Mouse (Mus musculus) myocyte (in vitro differentiated cells): ENCODE results near the gene Ncapd3.
A peak's percentile ranks its signal among the peaks of the same experiment; 100 is the strongest.

Source experiments
- CEBPB ChIP-seq: IDR thresholded peaks from 2 replicates; pipeline ENCODE4 v1.6.1; 2011; ENCODE audit warnings: mild to moderate bottlenecking, moderate library complexity; ENCODE audit not compliant: poor library complexity, insufficient read depth, severe bottlenecking
- E2F4 ChIP-seq: IDR thresholded peaks from one replicate; pipeline ENCODE4 v1.6.1; 2011; ENCODE audit warnings: mild to moderate bottlenecking, control low read depth, moderate library complexity; ENCODE audit not compliant: insufficient read depth
- MAX ChIP-seq: IDR thresholded peaks from one replicate; pipeline ENCODE4 v1.6.1; 2011; ENCODE audit warnings: low read depth, mild to moderate bottlenecking, control low read depth
- MYOD1 ChIP-seq, 3 experiments: IDR thresholded peaks; one replicate each; pipeline ENCODE4 v1.6.1; 2011; ENCODE audit warnings: control low read depth in 2 of 3, low read depth in 2 of 3, mild to moderate bottlenecking in 2 of 3, moderate library complexity in 1 of 3; ENCODE audit not compliant: insufficient read length in 2 of 3, control insufficient read depth in 1 of 3
- MYOG ChIP-seq, 3 experiments: IDR thresholded peaks; one replicate each; pipeline ENCODE4 v1.6.1; 2011; ENCODE audit warnings: control low read depth in 2 of 3, low read depth in 2 of 3, mild to moderate bottlenecking in 2 of 3; ENCODE audit not compliant: insufficient read length in 2 of 3, control insufficient read depth in 1 of 3, insufficient read depth in 1 of 3
- POLR2A ChIP-seq: IDR thresholded peaks from one replicate; pipeline ENCODE4 v1.6.1; 2011; ENCODE audit warnings: low read depth, mild to moderate bottlenecking, control low read depth, moderate library complexity; ENCODE audit not compliant: insufficient read length
- POLR2AphosphoS2 ChIP-seq: IDR thresholded peaks from one replicate; pipeline ENCODE4 v1.6.1; 2011; ENCODE audit warnings: low read depth, control low read depth; ENCODE audit not compliant: insufficient read length
- REST ChIP-seq: IDR thresholded peaks from one replicate; pipeline ENCODE4 v1.6.1; 2011; ENCODE audit warnings: mild to moderate bottlenecking, control low read depth, moderate library complexity; ENCODE audit not compliant: insufficient read depth, insufficient read length
- SRF ChIP-seq: IDR thresholded peaks from one replicate; pipeline ENCODE4 v1.6.1; 2011; ENCODE audit warnings: low read depth; ENCODE audit not compliant: control insufficient read depth, insufficient read length
- TCF12 ChIP-seq: IDR thresholded peaks from one replicate; pipeline ENCODE4 v1.6.1; 2011; ENCODE audit warnings: mild to moderate bottlenecking, control low read depth; ENCODE audit not compliant: poor library complexity, insufficient read depth, severe bottlenecking
- TCF3 ChIP-seq: IDR thresholded peaks from one replicate; pipeline ENCODE4 v1.6.1; 2011; ENCODE audit warnings: low read depth, control low read depth; ENCODE audit not compliant: insufficient read length
- USF1 ChIP-seq: IDR thresholded peaks from one replicate; pipeline ENCODE4 v1.6.1; 2011; ENCODE audit warnings: low read depth, mild to moderate bottlenecking, control low read depth, moderate library complexity

- TF ChIP-seq TCF12 (no peak), MYOD1 (IDR thresholded peaks at IDR 0.05; ENCODE audit: control insufficient read depth in 1 of 3, insufficient read length in 2 of 3, low read depth in 2 of 3) (peak in 1 of 3 experiments; percentile 9), POLR2A (peak; percentile 95), POLR2AphosphoS2 (peak; percentile 93), MAX (no peak), CEBPB (no peak), E2F4 (peak; percentile 90), MYOG (IDR thresholded peaks at IDR 0.05; ENCODE audit: control insufficient read depth in 1 of 3, insufficient read depth in 1 of 3, insufficient read length in 2 of 3, low read depth in 2 of 3) (peak in 1 of 3 experiments; percentile 18), USF1 (no peak), SRF (peak; percentile 58), REST (peak; percentile 1), TCF3 (no peak)
These were observed at the start of gene Ncapd3, which contains the start of gene Vps26b for GRCm38 (mm10) chr9:27029828-27030762.
